Mouse (Mus musculus) forebrain, embryonic 16.5 days (tissue): ENCODE results near the gene Nr1i3. TPM values are rescaled to one million over a fixed set of nuclear protein-coding genes. Genes with fewer than 3 reads are reported as not detected.
A peak's percentile ranks its signal among the peaks of the same experiment; 100 is the strongest.

Experiments
- ATAC-seq: fragments of 200-750 bp; cut with Nextera tagmentation; 2 replicates; pipeline ENCODE4 v1.8.0; 2017; ENCODE audit warnings: mild to moderate bottlenecking, moderate library complexity
- H3K27ac ChIP-seq: fragments of 300-500 bp; sonication (generic); 2 replicates; pipeline ENCODE4 v1.5.1; 2014; ENCODE audit warnings: low read length, control low read depth
- H3K27me3 ChIP-seq: fragments of 300-500 bp; sonication (generic); replicated peaks from 2 replicates; pipeline ENCODE4 v1.6.1; 2014; ENCODE audit warnings: low read length; ENCODE audit not compliant: control insufficient read depth, insufficient read depth
- H3K36me3 ChIP-seq: fragments of 300-500 bp; sonication (generic); 2 replicates; pipeline ENCODE4 v1.6.1; 2014; ENCODE audit not compliant: control insufficient read depth, insufficient read depth
- H3K4me1 ChIP-seq: fragments of 300-500 bp; sonication (generic); replicated peaks from 2 replicates; pipeline ENCODE4 v1.6.1; 2014; ENCODE audit warnings: low read length; ENCODE audit not compliant: control insufficient read depth, insufficient read depth
- H3K4me2 ChIP-seq: fragments of 300-500 bp; sonication (generic); 2 replicates; pipeline ENCODE4 v1.6.1; 2014; ENCODE audit warnings: mild to moderate bottlenecking, low read length, control low read depth
- H3K4me3 ChIP-seq: fragments of 300-500 bp; sonication (generic); replicated peaks from 2 replicates; pipeline ENCODE4 v1.5.1; 2014; ENCODE audit warnings: mild to moderate bottlenecking, low read length, control low read depth
- H3K9ac ChIP-seq: fragments of 300-500 bp; sonication (generic); replicated peaks from 2 replicates; pipeline ENCODE4 v1.6.1; 2014; ENCODE audit warnings: low read depth, low read length, control low read depth
- H3K9me3 ChIP-seq: fragments of 300-500 bp; sonication (generic); 2 replicates; pipeline ENCODE4 v1.6.1; 2016; ENCODE audit warnings: low read length; ENCODE audit not compliant: control insufficient read depth
- WGBS: fragments of 180-500 bp; shearing (Covaris S2); extraction: QIAGEN DNeasy Blood & Tissue Kit; methylation state at CpG from one replicate; pipeline ENCODE4 v1.1.7; 2014; 5-methylcytosine and 5-hydroxymethylcytosine counted together
- polyA plus RNA-seq: library from polyadenylated mRNA; unstranded; fragments of >200 nt; fragmentation: Nextera tagmentation; extraction: Ambion mirVana; gene quantifications from 2 replicates; pipeline ENCODE4 v1.2.1, GENCODE M21; 2015

Nr1i3 gene
- polyA plus RNA-seq, 1 experiment from 2014 or later: 0.48 TPM

- Histone ChIP-seq H3K4me1 (peaks cover 22% of the 10 kb centered on the region), H3K27ac (peak within 1 kb of the TSS; percentile 14), H3K36me3 (peaks cover 10% of the 10 kb centered on the region), H3K9ac (peak within 1 kb of the TSS; percentile 73), H3K4me2 (peak within 1 kb of the TSS; percentile 92), H3K9me3 (no peaks in the 10 kb centered on the region), H3K27me3 (no peaks in the 10 kb centered on the region), H3K4me3 (peak within 1 kb of the TSS; percentile 61)
- 3% methylated on average over 36 of the region's 36 CpGs for whole genome bisulfite sequencing
- peak; percentile 96 for ATAC-seq
Measured at GRCm38 (mm10) chr1:171269848-171270572, 56.2 kb downstream of the Nr1i3 start, which contains the start of gene B4galt3. Gene B4galt3, plus strand, starts transcription at chr1:171270328.

Other genes starting within 250 kb of the Nr1i3 start
- gene Fcgr2b, start 237.4 kb upstream of the Nr1i3 start, polyA plus RNA-seq: 0.63 and 1.7 TPM in 2 replicates
- gene Fcgr4, start 195.1 kb upstream of the Nr1i3 start, polyA plus RNA-seq: 0.22 and 0.32 TPM in 2 replicates
- gene Fcgr3, start 149.0 kb upstream of the Nr1i3 start, polyA plus RNA-seq: 6.7 and 7.6 TPM in 2 replicates
- 5.3 and 6.4 TPM in 2 replicates for gene Cfap126, start 100.1 kb upstream of the Nr1i3 start, polyA plus RNA-seq
- 206 and 226 TPM in 2 replicates for gene Sdhc, start 63.4 kb upstream of the Nr1i3 start, polyA plus RNA-seq
- gene Mpz, start 63.3 kb upstream of the Nr1i3 start, polyA plus RNA-seq: not detected in 2 replicates
- gene Pcp4l1, start 17.7 kb upstream of the Nr1i3 start, polyA plus RNA-seq: 7.1 and 7.9 TPM in 2 replicates
- gene Tomm40l, start 8.5 kb downstream of the Nr1i3 start, polyA plus RNA-seq: 47.7 and 54.8 TPM in 2 replicates
- 1.4 and 2.3 TPM in 2 replicates for gene Apoa2, start 11.1 kb downstream of the Nr1i3 start, polyA plus RNA-seq
- gene Fcer1g, start 20.4 kb downstream of the Nr1i3 start, polyA plus RNA-seq: 15.7 and 17.6 TPM in 2 replicates
- 7.2 and 7.6 TPM in 2 replicates for gene Adamts4, start 36.5 kb downstream of the Nr1i3 start, polyA plus RNA-seq
- gene Ndufs2, start 37.4 kb downstream of the Nr1i3 start, polyA plus RNA-seq: 212 and 232 TPM in 2 replicates
- gene B4galt3, start 56.4 kb downstream of the Nr1i3 start, polyA plus RNA-seq: 111 and 114 TPM in 2 replicates
- 47.6 and 49.2 TPM in 2 replicates for gene Ppox, start 67.2 kb downstream of the Nr1i3 start, polyA plus RNA-seq
- 126 and 130 TPM in 2 replicates for gene Usp21, start 74.0 kb downstream of the Nr1i3 start, polyA plus RNA-seq
- 93.5 and 102 TPM in 2 replicates for gene Ufc1, start 81.1 kb downstream of the Nr1i3 start, polyA plus RNA-seq
- gene Dedd, start 115.2 kb downstream of the Nr1i3 start, polyA plus RNA-seq: 55.5 and 61.7 TPM in 2 replicates
- gene Nit1, start 131.7 kb downstream of the Nr1i3 start, polyA plus RNA-seq: 55.7 and 62.7 TPM in 2 replicates
- 118 and 156 TPM in 2 replicates for gene Pfdn2, start 131.7 kb downstream of the Nr1i3 start, polyA plus RNA-seq
- gene Klhdc9, start 146.8 kb downstream of the Nr1i3 start, polyA plus RNA-seq: 2.7 and 3.1 TPM in 2 replicates
- gene Nectin4, start 156.1 kb downstream of the Nr1i3 start, polyA plus RNA-seq: 0.67 and 1.1 TPM in 2 replicates
- 0.48 and 0.81 TPM in 2 replicates for gene Arhgap30, start 175.0 kb downstream of the Nr1i3 start, polyA plus RNA-seq
- gene Usf1, start 197.3 kb downstream of the Nr1i3 start, polyA plus RNA-seq: 207 and 226 TPM in 2 replicates
- gene Tstd1, start 204.9 kb downstream of the Nr1i3 start, polyA plus RNA-seq: 10.1 and 11.4 TPM in 2 replicates
- gene F11r, start 223.6 kb downstream of the Nr1i3 start, polyA plus RNA-seq: 7.8 and 10.2 TPM in 2 replicates